Mouse (Mus musculus) monocyte, adult 2 months (primary cell): ENCODE results near the gene Sft2d2.

Source experiments
- DNase-seq, 2 experiments: peaks; one replicate each; pipeline ENCODE4 v3.0.0; 2022; ENCODE audit warnings: low spot score in 2 of 2, low read depth in 1 of 2

Gene Sft2d2

GRCm38 (mm10) chr1:165190571-165191273 is 3.5 kb downstream of the Sft2d2 start:
- DNase-seq, result no peak

DNA sequence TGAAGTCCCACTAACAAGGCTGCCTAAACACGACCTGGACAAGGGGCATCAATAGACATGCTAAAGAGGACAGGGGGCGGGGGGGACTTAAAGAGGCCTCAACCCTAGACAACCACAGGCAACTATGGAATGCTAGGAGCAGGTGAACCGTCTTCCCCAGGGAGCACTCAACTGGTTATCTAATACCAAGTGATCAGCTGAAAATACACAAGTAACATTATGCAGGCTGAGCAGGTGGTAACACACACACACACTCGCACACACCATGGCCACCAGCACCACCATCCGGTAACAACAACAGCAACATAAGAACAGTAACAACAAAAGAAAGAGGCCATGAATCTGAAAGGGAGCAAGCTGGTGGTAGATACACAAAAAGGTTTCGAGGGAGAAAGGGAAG is 4.2 kb downstream of the Sft2d2 start:
- no peak for DNase-seq

GRCm38 (mm10) chr1:165188806-165189580 is 5.2 kb downstream of the Sft2d2 start:
- DNase-seq, result no peak

DNA sequence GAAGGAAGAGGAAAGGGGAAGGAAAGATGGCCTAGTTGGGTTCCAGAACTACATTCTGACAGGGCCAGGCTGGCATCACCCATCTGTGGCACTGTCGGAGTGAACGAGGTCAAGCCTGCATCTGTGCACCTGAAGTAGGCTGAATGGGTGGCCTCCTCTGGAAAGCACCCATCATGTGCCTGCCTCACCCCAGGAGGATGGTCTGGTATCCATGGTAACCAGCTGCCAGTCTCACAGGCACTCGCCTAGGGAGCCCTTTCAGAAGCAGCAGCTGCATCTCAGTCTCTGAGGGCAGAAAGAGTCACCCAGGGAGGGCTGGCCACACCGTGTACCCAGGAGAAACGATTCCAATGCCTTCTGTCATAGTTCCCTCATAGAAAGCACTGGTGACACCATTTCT is 6.9 kb downstream of the Sft2d2 start:
- DNase-seq, result no peak

GRCm38 (mm10) chr1:165186491-165186890 is 7.7 kb downstream of the Sft2d2 start:
- DNase-seq, result no peak

- DNase-seq, result no peak
Observed at GRCm38 (mm10) chr1:165185116-165185515, 9.1 kb downstream of the Sft2d2 start.

DNA sequence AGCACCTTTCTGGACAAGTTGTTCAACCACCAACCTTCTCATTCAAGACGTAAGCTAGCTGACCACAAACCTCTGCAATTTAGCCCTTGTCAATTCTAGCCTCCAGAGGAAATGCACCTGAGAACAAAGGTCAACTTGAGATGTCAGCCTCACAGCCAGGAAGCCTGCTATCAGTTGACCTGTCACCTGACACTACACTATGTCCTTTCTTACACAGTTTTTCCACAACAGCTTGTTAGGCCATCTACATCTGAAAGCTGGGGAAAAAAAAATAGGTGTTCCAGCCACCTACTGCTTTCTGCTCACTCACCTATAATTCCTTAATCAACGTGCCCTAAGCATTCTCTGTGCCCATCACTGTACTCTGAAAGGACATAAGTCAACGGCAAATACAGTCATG is 10.1 kb downstream of the Sft2d2 start:
- no peak for DNase-seq

DNA sequence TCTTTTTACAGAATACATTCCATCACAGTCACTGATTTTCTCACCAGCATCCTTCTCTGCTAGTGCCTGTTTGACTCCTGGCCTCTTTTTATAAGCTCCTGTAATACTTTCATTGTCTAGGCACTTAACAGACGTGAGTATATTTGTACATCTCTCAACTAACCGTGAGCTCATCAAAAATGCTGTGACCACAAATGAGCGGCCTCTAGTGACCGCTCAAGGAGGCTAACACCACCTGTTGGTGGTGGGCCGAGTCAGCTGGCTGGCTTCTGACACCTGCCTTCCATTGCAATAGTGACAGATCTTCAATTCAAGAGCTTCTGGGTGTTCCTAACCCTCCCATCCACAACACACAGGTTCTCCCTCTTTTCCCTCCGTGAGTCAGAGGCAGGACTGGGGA is 10.8 kb downstream of the Sft2d2 start:
- DNase-seq, result no peak

- no peak for DNase-seq
Observed at GRCm38 (mm10) chr1:165179321-165179720, 14.9 kb downstream of the Sft2d2 start.

DNA sequence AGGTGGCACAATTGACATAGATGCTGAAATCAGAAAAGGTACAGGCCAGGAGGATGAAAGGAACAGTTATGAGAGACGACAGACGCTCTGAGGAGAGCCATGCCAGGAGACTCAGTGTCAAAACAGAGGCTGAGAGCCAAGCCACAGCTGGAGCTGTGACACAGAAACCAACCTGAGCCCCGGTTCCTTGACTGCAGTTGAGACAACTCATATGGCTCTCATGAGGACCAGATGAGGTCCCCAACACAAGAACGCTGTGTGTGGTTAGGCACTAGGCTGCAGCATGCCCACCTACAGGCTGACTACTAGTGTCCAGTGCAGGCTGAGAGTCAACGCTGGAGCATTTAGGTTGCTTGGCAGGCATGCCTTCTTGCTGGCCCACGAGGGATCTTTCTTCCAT is 16.2 kb downstream of the Sft2d2 start:
- no peak for DNase-seq

DNA sequence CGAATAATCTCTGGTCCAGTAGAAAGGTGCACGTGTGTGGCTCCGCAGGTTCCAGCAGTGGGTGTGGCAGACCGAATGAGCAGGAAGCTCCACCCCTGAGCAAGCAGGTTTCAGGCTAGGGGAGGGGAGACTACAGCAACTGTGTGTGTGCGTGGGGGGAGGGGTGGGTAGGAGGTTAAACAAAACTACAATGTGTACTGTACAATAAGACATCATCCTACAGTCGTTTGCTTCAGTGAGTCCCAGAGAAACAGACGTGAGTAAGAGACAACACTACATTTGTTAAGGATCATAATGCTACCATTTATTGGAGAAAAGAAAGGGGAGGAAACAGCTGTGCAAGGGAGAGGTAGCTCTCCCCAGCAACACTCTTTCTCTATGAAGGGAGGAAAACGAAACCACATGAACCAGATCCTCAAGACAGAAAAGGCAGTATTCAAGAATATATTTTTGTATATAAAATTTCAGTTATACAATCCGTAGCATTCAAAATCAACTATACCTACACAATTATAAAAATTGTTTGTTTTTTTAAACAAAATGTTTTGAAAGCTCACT is 20.1 kb downstream of the Sft2d2 start:
- no peak for DNase-seq

- no peak for DNase-seq
Observed at GRCm38 (mm10) chr1:165171277-165171676, 23.0 kb downstream of the Sft2d2 start.

GRCm38 (mm10) chr1:165170157-165170556 is 24.1 kb downstream of the Sft2d2 start:
- no peak for DNase-seq

GRCm38 (mm10) chr1:165169462-165169861 is 24.8 kb downstream of the Sft2d2 start:
- no peak for DNase-seq

- DNase-seq, result no peak
Observed at GRCm38 (mm10) chr1:165164920-165165319, 29.3 kb downstream of the Sft2d2 start.

DNA sequence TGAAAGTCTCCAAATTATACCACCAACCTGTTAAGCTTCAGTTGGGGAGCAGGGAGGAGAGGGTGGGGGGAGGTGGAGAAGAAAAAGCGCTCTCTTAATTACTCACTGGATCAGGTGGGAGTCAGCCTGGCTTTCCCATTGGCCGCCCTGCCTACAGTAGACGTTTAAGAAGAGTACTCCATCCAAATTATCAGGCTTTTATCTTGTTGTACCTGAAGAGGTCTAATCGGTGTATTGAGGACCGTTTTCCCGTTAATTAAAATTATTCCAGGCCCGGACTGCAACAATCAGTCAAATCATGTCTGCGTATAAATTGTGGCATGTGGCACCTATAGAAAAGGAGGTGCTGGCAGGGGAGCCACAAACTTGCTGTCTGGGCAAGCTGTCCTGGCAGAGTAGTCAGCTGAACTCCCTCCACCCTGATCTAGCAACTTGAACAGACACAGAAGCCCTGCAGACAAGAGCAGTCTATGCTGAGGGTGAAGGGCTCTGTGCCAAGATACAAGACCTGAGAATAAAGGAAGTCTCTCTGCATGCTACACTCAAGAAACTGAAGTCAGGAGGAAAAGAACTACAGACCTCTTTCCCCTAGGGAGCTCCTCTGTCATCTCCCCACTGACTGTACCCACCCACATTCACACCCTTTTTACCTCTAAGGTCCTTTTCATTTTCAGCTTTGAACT is 33.4 kb downstream of the Sft2d2 start, which contains the start of gene Tbx19:
Tbx19 (minus strand) TSS at position 51 of the 683 bp plus-strand sequence.
- DNase-seq, result no peak

DNA sequence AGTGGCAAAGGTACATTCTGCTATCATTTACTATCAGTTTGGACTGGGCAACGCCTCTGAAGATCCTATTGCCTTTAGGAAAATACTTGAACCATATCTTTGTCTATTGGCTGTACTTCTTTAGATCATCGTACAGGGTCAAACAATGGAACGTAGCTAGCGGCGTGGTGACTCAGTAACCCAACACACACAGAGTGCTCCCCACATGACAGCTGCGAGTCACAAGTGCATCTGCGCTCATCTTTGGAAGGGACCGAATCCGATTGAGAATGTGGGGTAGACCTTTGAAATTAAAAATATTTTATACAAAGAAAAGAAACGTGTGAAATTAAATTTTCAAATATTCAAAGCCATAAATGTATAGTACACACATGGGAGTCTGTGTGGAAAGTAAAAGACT is 35.4 kb downstream of the Sft2d2 start:
- DNase-seq, result no peak

DNA sequence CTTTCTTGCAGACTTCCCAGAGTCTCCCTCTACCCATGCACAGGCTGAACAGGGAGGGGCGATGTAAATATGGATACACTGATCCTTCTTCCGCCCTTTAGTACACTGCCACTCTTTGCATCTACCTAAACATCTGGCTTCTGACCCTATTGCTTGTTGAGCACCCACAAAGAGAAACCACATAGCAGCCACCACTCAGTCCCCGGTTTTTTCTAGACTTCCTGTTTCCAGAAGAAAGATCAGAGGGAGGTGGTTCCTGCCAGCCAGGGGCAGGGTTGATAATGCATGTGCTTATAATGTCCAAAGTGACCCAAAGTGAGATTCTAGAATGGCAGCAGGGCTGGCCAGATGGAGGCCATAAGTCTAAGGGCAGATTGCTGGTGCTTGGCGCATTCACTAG is 40.1 kb downstream of the Sft2d2 start:
- no peak for DNase-seq

GRCm38 (mm10) chr1:165151216-165151615 is 43.0 kb downstream of the Sft2d2 start:
- no peak for DNase-seq

DNA sequence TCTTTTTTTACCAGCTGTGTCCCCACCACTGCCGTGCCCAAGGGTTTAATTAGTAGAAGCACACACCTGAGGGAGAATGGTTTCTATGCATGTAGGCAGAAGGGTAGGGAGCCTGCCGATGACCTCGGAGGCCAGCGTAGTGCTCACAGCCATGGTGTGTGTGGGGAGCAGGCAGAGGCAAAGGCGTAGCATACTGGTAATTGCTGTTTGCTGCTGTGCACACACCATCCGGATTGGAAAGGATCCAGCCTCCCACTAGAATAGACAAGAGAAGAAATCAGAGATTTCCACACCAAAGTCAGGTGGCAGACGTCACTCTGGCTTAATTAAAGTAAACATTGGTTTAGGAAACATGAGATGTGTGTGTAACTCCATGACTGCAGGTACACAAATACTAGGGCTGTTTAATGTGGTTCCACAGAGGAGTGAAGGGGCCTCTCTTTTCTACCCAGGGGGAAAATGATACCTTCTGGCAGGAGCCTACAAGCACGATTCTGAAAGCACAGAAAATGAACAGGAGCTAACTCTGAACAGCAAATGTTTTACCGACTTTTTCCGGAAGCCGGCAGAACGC is 51.8 kb downstream of the Sft2d2 start:
- DNase-seq, result no peak

DNA sequence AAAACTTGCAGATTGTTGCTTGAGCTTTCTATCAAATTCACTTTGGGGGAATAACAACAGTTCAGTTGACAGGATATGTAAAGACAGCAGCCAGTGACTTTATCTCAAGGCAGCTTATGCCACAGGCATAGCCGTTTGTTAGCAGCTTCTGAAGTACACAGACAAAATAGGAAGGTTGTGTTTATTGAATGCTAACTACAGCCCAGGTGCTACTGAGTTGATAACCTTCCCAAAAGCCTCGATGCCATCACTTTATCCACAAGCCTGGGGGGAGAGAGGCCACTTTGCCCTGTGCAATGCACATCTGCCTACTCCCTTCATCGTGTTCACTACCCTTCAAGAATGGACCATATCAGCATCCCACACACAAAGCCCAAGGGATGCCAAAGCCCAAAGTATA is 54.0 kb downstream of the Sft2d2 start:
- no peak for DNase-seq
